Mouse (Mus musculus): ENCODE data around the gene Panx1. TPM values are rescaled to one million over a fixed set of nuclear protein-coding genes. Genes with fewer than 3 reads are reported as not detected.
A peak's percentile ranks its signal among the peaks of the same experiment; 100 is the strongest.

Panx1 gene
- total and polyA plus RNA-seq, 2 experiments from 2014 or later = 2.4 to 11.2 TPM

GRCm38 (mm10) chr9:15020561-15021080, 24.7 kb downstream of the Panx1 start:
- no peaks in the 10 kb centered on the region for H3K36me3 ChIP-seq (replicated peaks; ENCODE audit: control insufficient read depth, insufficient read depth, low read length)
- 84% methylated on average over 5 of the region's 5 CpGs for WGBS
- H3K4me2 ChIP-seq (ENCODE audit: low read depth, low read length) = no peak overlapping the region
- no peaks in the 10 kb centered on the region for H3K4me1 ChIP-seq (ENCODE audit: control insufficient read depth, insufficient read depth)
- TF ChIP-seq EP300 (IDR thresholded peaks at IDR 0.05; ENCODE audit: low read depth) (no peak), CTCF (IDR thresholded peaks at IDR 0.05; ENCODE audit: low read depth) (no peak)
- H3K27ac ChIP-seq (ENCODE audit: low read depth) = no peak overlapping the region
- H3K9me3 ChIP-seq (replicated peaks; ENCODE audit: control insufficient read depth, low read length) = no peaks in the 10 kb centered on the region
- H3K27me3 ChIP-seq (ENCODE audit: control insufficient read depth, insufficient read depth, low read length) = no peaks in the 10 kb centered on the region
- DNase-seq (ENCODE audit: low spot score) (no peak), ATAC-seq (ENCODE audit: insufficient read depth, low read depth) (no peak)
- no peak overlapping the region for H3K9ac ChIP-seq (replicated peaks; ENCODE audit: low read depth, low read length)
- H3K4me3 ChIP-seq (ENCODE audit: low read depth, low read length) = no peak overlapping the region

DNA sequence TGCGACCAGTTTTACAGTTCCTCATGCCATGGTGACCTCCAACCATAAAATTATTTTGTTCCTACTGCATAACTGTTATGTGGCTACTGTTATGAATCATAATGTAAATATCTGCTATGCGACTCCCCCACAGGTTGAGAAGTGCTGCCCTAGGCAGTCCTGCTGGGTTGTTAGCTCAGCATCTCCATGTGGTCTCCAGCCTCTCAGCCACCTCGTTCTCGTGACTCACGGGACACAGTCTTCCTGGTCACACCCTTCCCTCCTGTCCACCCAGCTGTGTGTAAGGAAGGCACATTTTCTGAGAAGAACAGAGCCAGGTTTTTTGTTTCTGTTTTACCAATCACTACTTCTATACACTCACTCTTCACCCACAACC, 26.5 kb downstream of the Panx1 start:
- no peak for ATAC-seq (ENCODE audit: insufficient read depth, low read depth)
- no peak for TF ChIP-seq EP300 (IDR thresholded peaks at IDR 0.05; ENCODE audit: low read depth)
- TF ChIP-seq CTCF (IDR thresholded peaks at IDR 0.05; ENCODE audit: low read depth) = no peak
- Histone ChIP-seq H3K27ac (ENCODE audit: low read depth) (no peak overlapping the region), H3K4me3 (ENCODE audit: low read depth, low read length) (no peak overlapping the region), H3K27me3 (ENCODE audit: control insufficient read depth, insufficient read depth, low read length) (peaks cover 10% of the 10 kb centered on the region; the same call in 1 of the 2 replicates), H3K9ac (replicated peaks; ENCODE audit: low read depth, low read length) (no peak overlapping the region), H3K4me1 (ENCODE audit: control insufficient read depth, insufficient read depth) (no peaks in the 10 kb centered on the region), H3K4me2 (ENCODE audit: low read depth, low read length) (no peak overlapping the region), H3K9me3 (replicated peaks; ENCODE audit: control insufficient read depth, low read length) (no peaks in the 10 kb centered on the region), H3K36me3 (replicated peaks; ENCODE audit: control insufficient read depth, insufficient read depth, low read length) (no peaks in the 10 kb centered on the region)
- DNase-seq (ENCODE audit: low spot score) = no peak
- WGBS = 72% methylated on average over 5 of the region's 5 CpGs

- H3K9ac ChIP-seq (replicated peaks; ENCODE audit: low read depth, low read length) = no peak overlapping the region
- no peak for DNase-seq (ENCODE audit: low spot score)
- H3K27ac ChIP-seq (ENCODE audit: low read depth) = no peak overlapping the region; the same call in 1 of the 2 replicates
- H3K4me2 ChIP-seq (ENCODE audit: low read depth, low read length) = no peak overlapping the region; the same call in 1 of the 2 replicates
- no peaks in the 10 kb centered on the region for H3K36me3 ChIP-seq (replicated peaks; ENCODE audit: control insufficient read depth, insufficient read depth, low read length)
- TF ChIP-seq EP300 (IDR thresholded peaks at IDR 0.05; ENCODE audit: low read depth) (no peak), CTCF (IDR thresholded peaks at IDR 0.05; ENCODE audit: low read depth) (no peak)
- no peak for ATAC-seq (ENCODE audit: insufficient read depth, low read depth)
- H3K4me3 ChIP-seq (ENCODE audit: low read depth, low read length) = no peak overlapping the region
- no peaks in the 10 kb centered on the region for H3K9me3 ChIP-seq (replicated peaks; ENCODE audit: control insufficient read depth, low read length)
- H3K27me3 ChIP-seq (ENCODE audit: control insufficient read depth, insufficient read depth, low read length) = peaks cover 10% of the 10 kb centered on the region; the same call in 1 of the 2 replicates
- no peaks in the 10 kb centered on the region for H3K4me1 ChIP-seq (ENCODE audit: control insufficient read depth, insufficient read depth)
- WGBS = 61% methylated on average over 18 of the region's 18 CpGs
Measured at GRCm38 (mm10) chr9:15017791-15018755, 27.2 kb downstream of the Panx1 start.

DNA sequence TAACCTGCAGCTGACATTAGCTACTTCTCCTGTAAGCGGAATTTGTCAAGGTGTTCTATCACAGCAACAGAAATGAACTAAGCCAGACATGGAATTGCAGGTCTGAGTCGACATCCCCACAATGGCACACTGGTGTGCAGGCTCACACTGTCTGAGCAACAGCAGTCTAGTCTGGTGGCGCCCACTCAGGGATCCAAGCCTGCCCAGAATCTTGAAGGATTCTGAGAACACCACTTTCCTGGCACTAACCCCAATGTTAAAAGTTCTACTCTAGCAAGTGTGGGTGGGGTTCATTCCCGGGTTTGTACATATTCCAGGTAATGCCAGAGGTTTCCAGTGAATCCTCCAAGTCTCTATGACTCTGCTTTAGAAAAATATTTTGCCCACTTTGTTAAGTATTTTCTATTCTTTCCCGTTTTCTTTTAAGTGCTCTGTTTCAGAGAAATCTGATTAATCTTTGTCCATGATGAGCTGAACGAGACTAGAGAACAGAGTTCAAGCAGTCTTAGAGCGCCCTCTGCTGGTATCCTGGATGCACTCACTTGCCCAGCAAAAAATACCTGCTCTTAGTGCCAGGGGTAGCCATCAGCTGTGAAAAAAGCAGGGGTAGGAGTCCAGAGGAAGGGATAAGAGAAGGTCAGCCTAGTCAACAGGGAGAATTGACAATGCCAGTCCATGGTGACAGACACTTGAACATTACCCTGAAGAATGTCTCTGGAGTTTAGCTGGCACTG, 29.9 kb downstream of the Panx1 start:
- Histone ChIP-seq H3K27ac (ENCODE audit: low read depth) (no peak overlapping the region), H3K9me3 (replicated peaks; ENCODE audit: control insufficient read depth, low read length) (no peaks in the 10 kb centered on the region), H3K4me3 (ENCODE audit: low read depth, low read length) (no peak overlapping the region), H3K27me3 (ENCODE audit: control insufficient read depth, insufficient read depth, low read length) (peaks cover 14% of the 10 kb centered on the region), H3K9ac (replicated peaks; ENCODE audit: low read depth, low read length) (no peak overlapping the region), H3K36me3 (replicated peaks; ENCODE audit: control insufficient read depth, insufficient read depth, low read length) (no peaks in the 10 kb centered on the region), H3K4me2 (ENCODE audit: low read depth, low read length) (no peak overlapping the region), H3K4me1 (ENCODE audit: control insufficient read depth, insufficient read depth) (no peaks in the 10 kb centered on the region)
- TF ChIP-seq CTCF (IDR thresholded peaks at IDR 0.05; ENCODE audit: low read depth) (peak; percentile 91), EP300 (IDR thresholded peaks at IDR 0.05; ENCODE audit: low read depth) (no peak)
- no peak for ATAC-seq (ENCODE audit: insufficient read depth, low read depth)
- 51% methylated on average over 7 of the region's 7 CpGs for WGBS
- peak; percentile 64 for DNase-seq (ENCODE audit: low spot score)

GRCm38 (mm10) chr9:15007566-15007965, 37.7 kb downstream of the Panx1 start:
- TF ChIP-seq CTCF (IDR thresholded peaks at IDR 0.05; ENCODE audit: low read depth) (no peak), EP300 (IDR thresholded peaks at IDR 0.05; ENCODE audit: low read depth) (no peak)
- no peak for DNase-seq (ENCODE audit: low spot score)
- Histone ChIP-seq H3K9ac (replicated peaks; ENCODE audit: low read depth, low read length) (no peak overlapping the region), H3K4me3 (ENCODE audit: low read depth, low read length) (no peak overlapping the region), H3K4me2 (ENCODE audit: low read depth, low read length) (no peak overlapping the region), H3K27ac (ENCODE audit: low read depth) (no peak overlapping the region), H3K9me3 (replicated peaks; ENCODE audit: control insufficient read depth, low read length) (no peaks in the 10 kb centered on the region), H3K36me3 (replicated peaks; ENCODE audit: control insufficient read depth, insufficient read depth, low read length) (0 out of 2 replicates have a peak, but pooled peaks cover 4% of the 10 kb centered on the region), H3K4me1 (ENCODE audit: control insufficient read depth, insufficient read depth) (no peaks in the 10 kb centered on the region), H3K27me3 (ENCODE audit: control insufficient read depth, insufficient read depth, low read length) (peaks cover 7% of the 10 kb centered on the region; the same call in 1 of the 2 replicates)
- no peak for ATAC-seq (ENCODE audit: insufficient read depth, low read depth)
- WGBS = 62% methylated on average over 14 of the region's 14 CpGs
